Mouse (Mus musculus) right cerebral cortex, postnatal 10 days (tissue): ENCODE results near the gene Trim46.

Experiments
- DNase-seq, 2 experiments: peaks; one replicate each; pipeline ENCODE4 v3.0.0; 2021; ENCODE audit warnings: low spot score in 2 of 2

Trim46 gene

GRCm38 (mm10) chr3:89210731-89211130 is 35.4 kb downstream of the Trim46 start:
- DNase-seq = no peak

- no peak for DNase-seq
These were observed 35.9 kb downstream of the Trim46 start for GRCm38 (mm10) chr3:89210162-89210561.

DNA sequence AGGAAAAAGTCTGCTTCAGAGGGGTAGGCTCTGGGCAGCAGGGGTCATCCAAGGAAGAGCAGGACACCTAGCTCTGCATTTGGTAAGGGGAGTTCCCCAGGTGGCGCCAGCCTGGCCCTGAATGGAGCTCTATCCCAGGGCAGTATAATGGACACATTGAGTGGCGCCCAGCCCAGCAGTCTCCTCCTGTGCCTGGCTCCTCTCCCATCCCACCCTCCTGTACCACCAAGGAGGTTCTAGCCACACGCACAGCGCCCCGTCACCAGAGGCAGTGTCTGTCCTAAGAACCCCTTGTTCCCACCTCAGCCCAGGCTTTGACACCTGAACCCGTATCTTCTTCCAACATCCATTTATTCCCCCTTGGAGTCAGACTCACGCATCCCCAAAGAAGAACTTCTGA is 36.4 kb downstream of the Trim46 start:
- no peak for DNase-seq

DNA sequence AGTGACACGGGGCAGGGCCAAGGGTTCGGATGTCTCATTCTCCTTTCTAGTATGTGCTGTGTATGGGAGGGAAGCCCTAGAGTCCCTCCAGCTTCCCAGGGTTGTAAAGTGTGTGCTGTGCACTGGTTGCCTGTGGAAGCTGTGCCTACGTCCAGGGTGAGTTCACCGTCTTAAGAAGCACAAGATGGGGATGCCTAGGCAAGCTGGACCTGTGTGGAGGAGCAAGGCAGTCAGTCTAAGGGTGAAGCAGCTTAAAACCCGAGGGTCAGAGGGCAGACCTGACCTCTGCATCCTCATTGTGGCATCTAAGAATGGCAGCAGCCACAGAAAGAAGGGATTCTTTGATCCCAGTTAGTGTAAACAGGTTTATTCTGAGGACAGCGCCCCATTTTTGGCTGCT is 37.4 kb downstream of the Trim46 start:
- no peak for DNase-seq

GRCm38 (mm10) chr3:89208075-89208657 is 37.9 kb downstream of the Trim46 start:
- no peak for DNase-seq

DNA sequence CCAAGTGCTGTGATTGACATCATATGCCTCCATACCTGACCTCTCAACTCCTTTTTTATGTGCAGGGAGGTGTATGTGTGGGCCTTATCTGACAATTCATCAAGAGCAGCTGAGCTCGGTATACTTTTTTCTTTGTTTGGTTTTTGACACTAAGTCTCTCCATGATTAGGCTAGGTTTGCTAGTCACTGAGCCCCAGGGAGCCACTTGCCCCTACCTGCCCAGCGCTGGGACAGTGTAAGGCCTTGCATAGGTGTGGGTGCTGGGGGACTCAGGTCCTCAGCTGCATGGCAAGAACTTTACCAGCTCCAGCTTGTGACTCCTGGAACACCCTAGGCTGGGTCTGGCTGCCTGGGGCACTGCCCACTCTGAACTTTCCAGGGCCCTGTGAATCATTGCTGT is 39.4 kb downstream of the Trim46 start:
- no peak for DNase-seq

DNA sequence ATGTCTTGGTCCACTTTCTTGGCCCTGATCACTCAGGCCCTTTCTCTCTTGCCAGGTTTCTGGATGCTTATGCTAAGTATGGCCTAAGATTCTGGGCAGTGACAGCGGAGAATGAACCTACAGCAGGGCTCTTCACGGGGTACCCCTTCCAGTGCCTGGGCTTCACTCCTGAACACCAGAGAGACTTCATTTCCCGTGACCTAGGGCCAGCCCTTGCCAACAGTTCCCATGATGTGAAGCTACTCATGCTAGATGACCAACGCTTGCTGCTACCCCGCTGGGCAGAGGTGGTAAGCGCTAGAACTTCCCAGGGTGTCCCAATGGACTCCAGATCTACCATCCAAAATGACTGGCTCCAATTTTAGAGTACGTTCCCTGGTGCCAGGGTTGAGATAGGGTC is 40.0 kb downstream of the Trim46 start:
- DNase-seq = no peak

- DNase-seq = no peak
These were observed 43.0 kb downstream of the Trim46 start for GRCm38 (mm10) chr3:89203142-89203514.

- peak; percentile 93 for DNase-seq
These were observed 43.6 kb downstream of the Trim46 start, which contains the start of gene Gba for GRCm38 (mm10) chr3:89202253-89203141. Gene Gba (plus strand): TSS chr3:89202928.

DNA sequence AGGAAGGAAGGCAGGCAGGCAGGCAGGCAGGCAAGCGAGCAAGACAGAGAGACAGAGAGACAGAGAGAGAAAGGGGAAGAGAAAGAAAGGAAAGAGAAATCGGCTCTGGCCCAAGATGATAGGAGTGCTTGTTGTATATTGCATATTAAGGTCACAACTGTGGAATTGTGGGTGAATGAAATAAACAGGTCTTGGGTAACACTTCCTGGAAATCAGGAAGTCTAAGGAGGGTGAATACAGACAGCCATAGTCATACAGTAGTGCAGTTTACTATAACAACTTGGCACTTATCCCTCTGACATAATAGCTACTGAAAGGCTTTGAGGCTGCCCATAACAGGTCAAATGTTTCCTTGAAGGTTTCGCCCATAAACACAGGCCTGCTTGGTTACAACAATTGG is 46.3 kb downstream of the Trim46 start:
- DNase-seq = no peak

GRCm38 (mm10) chr3:89195979-89196877 is 49.9 kb downstream of the Trim46 start:
- DNase-seq = peak; percentile 91 to 92

- DNase-seq = no peak
These were observed 52.3 kb downstream of the Trim46 start for GRCm38 (mm10) chr3:89193853-89194252.

GRCm38 (mm10) chr3:89193351-89193750 is 52.8 kb downstream of the Trim46 start:
- no peak for DNase-seq

GRCm38 (mm10) chr3:89190436-89190835 is 55.7 kb downstream of the Trim46 start:
- DNase-seq = no peak

GRCm38 (mm10) chr3:89188478-89188875 is 57.6 kb downstream of the Trim46 start:
- no peak for DNase-seq

- no peak for DNase-seq
These were observed 58.2 kb downstream of the Trim46 start for GRCm38 (mm10) chr3:89187690-89188477.

DNA sequence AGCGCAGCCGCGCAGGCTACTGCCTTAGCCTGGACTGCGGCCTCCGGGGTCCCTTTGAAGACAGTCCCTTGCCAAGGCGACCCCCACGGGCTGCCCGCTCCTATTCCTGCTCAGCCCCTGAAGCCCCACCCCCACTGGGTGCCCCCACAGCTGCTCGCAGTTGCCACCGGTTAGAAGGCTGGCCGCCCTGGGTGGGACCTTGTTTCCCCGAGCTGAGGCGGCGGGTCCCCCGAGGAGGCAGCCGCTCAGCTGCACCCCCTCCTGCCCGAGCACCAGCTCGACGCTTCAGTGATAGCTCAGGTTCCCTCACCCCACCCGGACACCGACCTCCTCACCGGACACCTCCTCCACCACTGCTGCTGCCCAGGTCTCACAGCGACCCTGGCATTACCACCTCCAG is 58.9 kb downstream of the Trim46 start:
- DNase-seq = peak in 1 of 2 experiments; percentile 26
